Comparison of ENCODE assay signal across 8 mouse cellular contexts in genomic region chr5:115507981-115508858, GRCm38 (mm10). TPM values are rescaled to one million over a fixed set of nuclear protein-coding genes. Genes with fewer than 3 reads are reported as not detected.
A peak's percentile ranks its signal among the peaks of the same experiment; 100 is the strongest.
DNase-seq lines count a peak whose midpoint lies in the region; ATAC-seq and TF ChIP-seq lines count a peak whose summit lies in the region.

No protein-coding gene starts in this region.

- 12% methylated on average over 18 of the region's 18 CpGs for WGBS in liver, adult 2 months
- 41% methylated on average over 18 of the region's 18 CpGs for WGBS in embryonic facial prominence, embryonic 10.5 days
- 52% methylated on average over 18 of the region's 18 CpGs for WGBS in hindbrain, embryonic 12.5 days
- WGBS in limb, embryonic 15.5 days, result 14% methylated on average over 18 of the region's 18 CpGs
- WGBS in neural tube, embryonic 12.5 days, result 52% methylated on average over 18 of the region's 18 CpGs

- no peaks in the 10 kb centered on the region for H3K9me3 ChIP-seq in embryonic facial prominence, embryonic 10.5 days
- H3K9me3 ChIP-seq in hindbrain, embryonic 12.5 days (replicated peaks), result no peaks in the 10 kb centered on the region
- no peaks in the 10 kb centered on the region for H3K9me3 ChIP-seq in limb, embryonic 15.5 days
- H3K9me3 ChIP-seq in neural tube, embryonic 12.5 days, result no peaks in the 10 kb centered on the region

- H3K79me2 ChIP-seq in liver, adult 2 months (ENCODE audit: control insufficient read depth, insufficient read depth, low read length), result peaks cover 46% of the 10 kb centered on the region

- no peak for TF ChIP-seq POLR2A in liver, adult 2 months (IDR thresholded peaks at IDR 0.05; ENCODE audit: extremely low read depth, insufficient read depth, low read length)

- DNase-seq in liver, adult 2 months (ENCODE audit: extremely low read depth, low read depth, low spot score), result peak; percentile 67
- no peak for DNase-seq in liver
- DNase-seq in embryonic facial prominence, embryonic 10.5 days (ENCODE audit: low spot score), result no peak
- DNase-seq in right cerebral cortex, postnatal 14 days, result no peak
- no peak for DNase-seq in right cerebral cortex, adult 18-20 months

- H3K4me3 ChIP-seq in liver, adult 2 months (ENCODE audit: insufficient read depth, low read depth, low read length), result peak overlapping the region; percentile 96
- peak overlapping the region; percentile 91 for H3K4me3 ChIP-seq in embryonic facial prominence, embryonic 10.5 days
- peak overlapping the region; percentile 84 for H3K4me3 ChIP-seq in hindbrain, embryonic 12.5 days
- peak overlapping the region; percentile 91 for H3K4me3 ChIP-seq in limb, embryonic 15.5 days
- peak overlapping the region; percentile 83 for H3K4me3 ChIP-seq in neural tube, embryonic 12.5 days

- no peaks in the 10 kb centered on the region for H3K36me3 ChIP-seq in liver, adult 2 months (ENCODE audit: control insufficient read depth, insufficient read depth, low read length)
- peaks cover 18% of the 10 kb centered on the region for H3K36me3 ChIP-seq in embryonic facial prominence, embryonic 10.5 days (replicated peaks)
- no peaks in the 10 kb centered on the region for H3K36me3 ChIP-seq in hindbrain, embryonic 12.5 days
- H3K36me3 ChIP-seq in limb, embryonic 15.5 days, result peaks cover under 1% of the 10 kb centered on the region; the same call in 1 of the 2 replicates
- no peaks in the 10 kb centered on the region for H3K36me3 ChIP-seq in neural tube, embryonic 12.5 days

- no peak for ATAC-seq in hindbrain, embryonic 12.5 days (ENCODE audit: low FRiP score)
- peak; percentile 12; the same call in 1 of the 2 replicates for ATAC-seq in limb, embryonic 15.5 days (ENCODE audit: insufficient number of reproducible peaks, low FRiP score, low TSS enrichment, low read depth)
- no peak for ATAC-seq in neural tube, embryonic 12.5 days (ENCODE audit: low FRiP score, low read depth)

- peak overlapping the region; percentile 99 for H3K9ac ChIP-seq in liver, adult 2 months (ENCODE audit: low read depth, low read length)
- peak overlapping the region; percentile 91 for H3K9ac ChIP-seq in hindbrain, embryonic 12.5 days
- H3K9ac ChIP-seq in limb, embryonic 15.5 days, result peak overlapping the region; percentile 90
- peak overlapping the region; percentile 86; the same call in 1 of the 2 replicates for H3K9ac ChIP-seq in neural tube, embryonic 12.5 days

- no peaks in the 10 kb centered on the region for H3K27me3 ChIP-seq in liver, adult 2 months (ENCODE audit: control insufficient read depth, insufficient read depth, low read length)
- H3K27me3 ChIP-seq in embryonic facial prominence, embryonic 10.5 days (replicated peaks; ENCODE audit: low read depth, poor library complexity, severe bottlenecking), result no peaks in the 10 kb centered on the region
- H3K27me3 ChIP-seq in hindbrain, embryonic 12.5 days, result no peaks in the 10 kb centered on the region
- no peaks in the 10 kb centered on the region for H3K27me3 ChIP-seq in limb, embryonic 15.5 days
- no peaks in the 10 kb centered on the region for H3K27me3 ChIP-seq in neural tube, embryonic 12.5 days (replicated peaks)

- H3K4me1 ChIP-seq in liver, adult 2 months (ENCODE audit: control insufficient read depth, insufficient read depth, low read length), result peaks cover 36% of the 10 kb centered on the region
- peaks cover 54% of the 10 kb centered on the region for H3K4me1 ChIP-seq in embryonic facial prominence, embryonic 10.5 days
- H3K4me1 ChIP-seq in hindbrain, embryonic 12.5 days, result peaks cover 39% of the 10 kb centered on the region
- H3K4me1 ChIP-seq in limb, embryonic 15.5 days, result peaks cover 50% of the 10 kb centered on the region
- peaks cover 35% of the 10 kb centered on the region for H3K4me1 ChIP-seq in neural tube, embryonic 12.5 days

- no peak for TF ChIP-seq CTCF in liver, adult 2 months (IDR thresholded peaks at IDR 0.05; ENCODE audit: low read depth, low read length)

- peak overlapping the region; percentile 66 for H3K27ac ChIP-seq in liver, adult 2 months (replicated peaks; ENCODE audit: insufficient read depth, low read depth, low read length)
- H3K27ac ChIP-seq in embryonic facial prominence, embryonic 10.5 days (replicated peaks), result peak overlapping the region; percentile 90
- H3K27ac ChIP-seq in hindbrain, embryonic 12.5 days, result no peak overlapping the region
- peak overlapping the region; percentile 79 for H3K27ac ChIP-seq in limb, embryonic 15.5 days
- no peak overlapping the region for H3K27ac ChIP-seq in neural tube, embryonic 12.5 days

- peak overlapping the region; percentile 87 for H3K4me2 ChIP-seq in hindbrain, embryonic 12.5 days (replicated peaks)
- peak overlapping the region; percentile 75 for H3K4me2 ChIP-seq in limb, embryonic 15.5 days
- H3K4me2 ChIP-seq in neural tube, embryonic 12.5 days (replicated peaks), result peak overlapping the region; percentile 88

RNA-seq across cellular contexts. Expression of gene Pxn, which starts 1.7 kb away (rescaled TPM):
- total RNA-seq in liver, adult 2 months (2014; rRNA removed), result 10.5 and 15.2 TPM in 2 replicates
- 33.6 and 40.2 TPM in 2 replicates for polyA plus RNA-seq in liver, adult 2 months (2012; rRNA removed)
- 50.3 and 50.6 TPM in 2 replicates for polyA plus RNA-seq in embryonic facial prominence, embryonic 10.5 days (2016; fragmentation: Nextera tagmentation; extraction: Ambion mirVana)
- polyA plus RNA-seq in hindbrain, embryonic 12.5 days (2016; fragmentation: Nextera tagmentation; extraction: Ambion mirVana), result 34.0 and 39.2 TPM in 2 replicates
- 52.6 and 55.7 TPM in 2 replicates for polyA plus RNA-seq in limb, embryonic 15.5 days (2015; fragmentation: Nextera tagmentation; extraction: Ambion mirVana)
- 29.4 and 33.5 TPM in 2 replicates for polyA plus RNA-seq in neural tube, embryonic 12.5 days (2016; fragmentation: Nextera tagmentation; extraction: Ambion mirVana)

RNA-seq across cellular contexts. Expression of gene Sirt4, which starts 23.7 kb away (rescaled TPM):
- total RNA-seq in liver, adult 2 months (2014; rRNA removed), result 11.5 and 15.0 TPM in 2 replicates
- polyA plus RNA-seq in liver, adult 2 months (2012; rRNA removed), result 26.1 and 26.6 TPM in 2 replicates
- polyA plus RNA-seq in embryonic facial prominence, embryonic 10.5 days (2016; fragmentation: Nextera tagmentation; extraction: Ambion mirVana), result 14.5 and 16.0 TPM in 2 replicates
- polyA plus RNA-seq in hindbrain, embryonic 12.5 days (2016; fragmentation: Nextera tagmentation; extraction: Ambion mirVana), result 23.1 and 24.7 TPM in 2 replicates
- 24.9 and 26.5 TPM in 2 replicates for polyA plus RNA-seq in limb, embryonic 15.5 days (2015; fragmentation: Nextera tagmentation; extraction: Ambion mirVana)
- 23.8 and 24.9 TPM in 2 replicates for polyA plus RNA-seq in neural tube, embryonic 12.5 days (2016; fragmentation: Nextera tagmentation; extraction: Ambion mirVana)

RNA-seq across cellular contexts. Expression of gene Pla2g1b, which starts 42.2 kb away (rescaled TPM):
- total RNA-seq in liver, adult 2 months (2014; rRNA removed), result 0.40 and 2.7 TPM in 2 replicates
- not detected in 2 replicates for polyA plus RNA-seq in liver, adult 2 months (2012; rRNA removed)
- not detected in 2 replicates for polyA plus RNA-seq in embryonic facial prominence, embryonic 10.5 days (2016; fragmentation: Nextera tagmentation; extraction: Ambion mirVana)
- polyA plus RNA-seq in hindbrain, embryonic 12.5 days (2016; fragmentation: Nextera tagmentation; extraction: Ambion mirVana), result not detected in 2 replicates
- polyA plus RNA-seq in limb, embryonic 15.5 days (2015; fragmentation: Nextera tagmentation; extraction: Ambion mirVana), result not detected in 2 replicates
- polyA plus RNA-seq in neural tube, embryonic 12.5 days (2016; fragmentation: Nextera tagmentation; extraction: Ambion mirVana), result not detected in 2 replicates

RNA-seq across cellular contexts. Expression of gene Rplp0, which starts 51.0 kb away (rescaled TPM):
- 709 and 835 TPM in 2 replicates for total RNA-seq in liver, adult 2 months (2014; rRNA removed)
- 607 and 623 TPM in 2 replicates for polyA plus RNA-seq in liver, adult 2 months (2012; rRNA removed)
- 1,413 and 1,489 TPM in 2 replicates for polyA plus RNA-seq in embryonic facial prominence, embryonic 10.5 days (2016; fragmentation: Nextera tagmentation; extraction: Ambion mirVana)
- 819 and 900 TPM in 2 replicates for polyA plus RNA-seq in hindbrain, embryonic 12.5 days (2016; fragmentation: Nextera tagmentation; extraction: Ambion mirVana)
- polyA plus RNA-seq in limb, embryonic 15.5 days (2015; fragmentation: Nextera tagmentation; extraction: Ambion mirVana), result 1,505 and 1,752 TPM in 2 replicates
- polyA plus RNA-seq in neural tube, embryonic 12.5 days (2016; fragmentation: Nextera tagmentation; extraction: Ambion mirVana), result 843 and 890 TPM in 2 replicates

RNA-seq across cellular contexts. Expression of gene Gcn1l1, which starts 56.8 kb away (rescaled TPM):
- 14.8 and 18.3 TPM in 2 replicates for total RNA-seq in liver, adult 2 months (2014; rRNA removed)
- polyA plus RNA-seq in liver, adult 2 months (2012; rRNA removed), result 23.2 and 28.8 TPM in 2 replicates
- 65.0 and 65.1 TPM in 2 replicates for polyA plus RNA-seq in embryonic facial prominence, embryonic 10.5 days (2016; fragmentation: Nextera tagmentation; extraction: Ambion mirVana)
- polyA plus RNA-seq in hindbrain, embryonic 12.5 days (2016; fragmentation: Nextera tagmentation; extraction: Ambion mirVana), result 57.6 and 62.5 TPM in 2 replicates
- 32.9 and 36.3 TPM in 2 replicates for polyA plus RNA-seq in limb, embryonic 15.5 days (2015; fragmentation: Nextera tagmentation; extraction: Ambion mirVana)
- 47.1 and 51.9 TPM in 2 replicates for polyA plus RNA-seq in neural tube, embryonic 12.5 days (2016; fragmentation: Nextera tagmentation; extraction: Ambion mirVana)

Comparison
In these comparisons a context has a peak if more than half of its experiments do, and no peak if none do; other contexts are left out.
1. H3K27ac ChIP-seq: peak in liver, adult 2 months (single experiment), embryonic facial prominence, embryonic 10.5 days (single experiment) and limb, embryonic 15.5 days (single experiment); none in hindbrain, embryonic 12.5 days (single experiment) and neural tube, embryonic 12.5 days (single experiment).
2. Peak in every context shown above with its lines, with median percentiles within 50 percentile points of each other: H3K4me3 ChIP-seq, H3K9ac ChIP-seq and H3K4me2 ChIP-seq.